Mouse (Mus musculus) lung, embryonic 14.5 days (tissue): Measurements from ENCODE around the gene Tmem201. TPM values are rescaled to one million over a fixed set of nuclear protein-coding genes. Genes with fewer than 3 reads are reported as not detected.

Experiments
- ATAC-seq: fragments of 200-750 bp; cut with Nextera tagmentation; 2 replicates; pipeline ENCODE4 v1.8.0; 2017; ENCODE audit warnings: mild to moderate bottlenecking, moderate TSS enrichment, moderate library complexity; ENCODE audit not compliant: insufficient read depth
- DNase-seq: peaks from one replicate; pipeline ENCODE4 v3.0.0-alpha.2; 2015
- H3K27ac ChIP-seq: fragments of 300-500 bp; sonication (generic); 2 replicates; pipeline ENCODE4 v1.5.1; 2014; ENCODE audit warnings: low read depth, mild to moderate bottlenecking, moderate library complexity
- H3K27me3 ChIP-seq: fragments of 300-500 bp; sonication (generic); 2 replicates; pipeline ENCODE4 v1.6.1; 2014; ENCODE audit warnings: low read length, control low read depth; ENCODE audit not compliant: insufficient read depth
- H3K36me3 ChIP-seq: fragments of 300-500 bp; sonication (generic); 2 replicates; pipeline ENCODE4 v1.6.1; 2014; ENCODE audit warnings: control low read depth; ENCODE audit not compliant: insufficient read depth
- H3K4me1 ChIP-seq: fragments of 300-500 bp; sonication (generic); 2 replicates; pipeline ENCODE4 v1.6.1; 2014; ENCODE audit warnings: antibody characterized with exemption, control low read depth; ENCODE audit not compliant: insufficient read depth
- H3K4me2 ChIP-seq: fragments of 300-500 bp; sonication (generic); 2 replicates; pipeline ENCODE4 v1.6.1; 2014; ENCODE audit warnings: mild to moderate bottlenecking
- H3K4me3 ChIP-seq: fragments of 300-500 bp; sonication (generic); 2 replicates; pipeline ENCODE4 v1.5.1; 2014; ENCODE audit warnings: low read depth, low read length
- H3K9ac ChIP-seq: fragments of 300-500 bp; sonication (generic); 2 replicates; pipeline ENCODE4 v1.6.1; 2014
- H3K9me3 ChIP-seq: fragments of 300-500 bp; sonication (generic); 2 replicates; pipeline ENCODE4 v1.6.1; 2016; ENCODE audit warnings: low read depth, low read length, control low read depth
- CTCF ChIP-seq: IDR thresholded peaks from 2 replicates; pipeline ENCODE4 v1.5.1; 2016; ENCODE audit warnings: antibody characterized with exemption, low read depth
- WGBS: fragments of 180-500 bp; shearing (Covaris S2); extraction: QIAGEN DNeasy Blood & Tissue Kit; methylation state at CpG from one replicate; pipeline ENCODE4 v1.1.7; 2014; 5-methylcytosine and 5-hydroxymethylcytosine counted together
- polyA plus RNA-seq: library from polyadenylated mRNA; unstranded; fragments of >200 nt; fragmentation: Nextera tagmentation; extraction: Ambion mirVana; gene quantifications from 2 replicates; pipeline ENCODE4 v1.2.1, GENCODE M21; 2014

The Tmem201 gene
- polyA plus RNA-seq, 1 experiment from 2014 or later, result 30.3 TPM

GRCm38 (mm10) chr4:149749003-149749662 lies 11.3 kb upstream of the Tmem201 start:
- 87% methylated on average over 18 of the region's 18 CpGs for WGBS
- Histone ChIP-seq H3K27ac (no peak overlapping the region), H3K4me3 (no peak overlapping the region), H3K9ac (no peak overlapping the region), H3K36me3 (peaks cover 6% of the 10 kb centered on the region; the same call in 1 of the 2 replicates), H3K4me1 (no peaks in the 10 kb centered on the region), H3K9me3 (no peaks in the 10 kb centered on the region), H3K27me3 (no peaks in the 10 kb centered on the region), H3K4me2 (no peak overlapping the region)
- no peak for TF ChIP-seq CTCF
- ATAC-seq (no peak), DNase-seq (no peak)

GRCm38 (mm10) chr4:149744119-149744518 lies 6.3 kb upstream of the Tmem201 start:
- H3K4me2 ChIP-seq, result no peak overlapping the region
- H3K27me3 ChIP-seq, result no peaks in the 10 kb centered on the region
- no peak for ATAC-seq
- no peak for DNase-seq
- no peak overlapping the region for H3K9ac ChIP-seq
- no peaks in the 10 kb centered on the region for H3K4me1 ChIP-seq
- no peak overlapping the region for H3K27ac ChIP-seq
- no peaks in the 10 kb centered on the region for H3K9me3 ChIP-seq
- peaks cover 14% of the 10 kb centered on the region; the same call in 1 of the 2 replicates for H3K36me3 ChIP-seq
- no peak for TF ChIP-seq CTCF
- no peak overlapping the region for H3K4me3 ChIP-seq
- WGBS, result 81% methylated on average over 7 of the region's 7 CpGs

GRCm38 (mm10) chr4:149742011-149742530 lies 4.2 kb upstream of the Tmem201 start:
- no peak overlapping the region for H3K9ac ChIP-seq
- WGBS, result 90% methylated on average over 14 of the region's 14 CpGs
- DNase-seq, result no peak
- no peak overlapping the region for H3K4me3 ChIP-seq
- peaks cover 12% of the 10 kb centered on the region; the same call in 1 of the 2 replicates for H3K36me3 ChIP-seq
- TF ChIP-seq CTCF, result no peak
- peaks cover 2% of the 10 kb centered on the region; the same call in 1 of the 2 replicates for H3K4me1 ChIP-seq
- H3K27me3 ChIP-seq, result no peaks in the 10 kb centered on the region
- no peak overlapping the region for H3K27ac ChIP-seq
- no peak overlapping the region for H3K4me2 ChIP-seq
- ATAC-seq, result no peak
- no peaks in the 10 kb centered on the region for H3K9me3 ChIP-seq

GRCm38 (mm10) chr4:149740301-149740700 lies 2.5 kb upstream of the Tmem201 start:
- Histone ChIP-seq H3K27me3 (no peaks in the 10 kb centered on the region), H3K9me3 (no peaks in the 10 kb centered on the region), H3K4me3 (no peak overlapping the region), H3K4me1 (peaks cover 16% of the 10 kb centered on the region), H3K9ac (no peak overlapping the region), H3K4me2 (no peak overlapping the region), H3K27ac (no peak overlapping the region), H3K36me3 (peaks cover 16% of the 10 kb centered on the region; the same call in 1 of the 2 replicates)
- WGBS, result 88% methylated on average over 7 of the region's 7 CpGs
- DNase-seq (no peak), ATAC-seq (no peak)
- no peak for TF ChIP-seq CTCF

GRCm38 (mm10) chr4:149739478-149739877 lies 1.6 kb upstream of the Tmem201 start:
- Histone ChIP-seq H3K4me1 (peaks cover 19% of the 10 kb centered on the region), H3K4me3 (no peak overlapping the region), H3K27ac (no peak overlapping the region), H3K9me3 (no peaks in the 10 kb centered on the region), H3K9ac (no peak overlapping the region), H3K27me3 (no peaks in the 10 kb centered on the region), H3K4me2 (no peak overlapping the region), H3K36me3 (peaks cover 13% of the 10 kb centered on the region; the same call in 1 of the 2 replicates)
- 55% methylated on average over 5 of the region's 5 CpGs for whole genome bisulfite sequencing
- DNase-seq (no peak), ATAC-seq (no peak)
- TF ChIP-seq CTCF, result no peak

GRCm38 (mm10) chr4:149736581-149736980 lies 1.3 kb downstream of the Tmem201 start:
- 26% methylated on average over 4 of the region's 4 CpGs for WGBS
- Histone ChIP-seq H3K9me3 (no peaks in the 10 kb centered on the region), H3K27ac (no peak overlapping the region), H3K9ac (peak overlapping the region; percentile 77), H3K4me3 (peak overlapping the region; percentile 77), H3K4me2 (peak overlapping the region; percentile 99), H3K27me3 (no peaks in the 10 kb centered on the region), H3K36me3 (peaks cover 6% of the 10 kb centered on the region; the same call in 1 of the 2 replicates), H3K4me1 (peaks cover 19% of the 10 kb centered on the region)
- TF ChIP-seq CTCF, result no peak
- DNase-seq, result peak; percentile 46
- no peak for ATAC-seq

- TF ChIP-seq CTCF, result no peak
- DNase-seq (no peak), ATAC-seq (no peak)
- no peaks in the 10 kb centered on the region for H3K9me3 ChIP-seq
- H3K4me1 ChIP-seq, result peaks cover 19% of the 10 kb centered on the region
- WGBS, result 64% methylated on average over 5 of the region's 5 CpGs
- H3K36me3 ChIP-seq, result peaks cover 14% of the 10 kb centered on the region
- no peak overlapping the region for H3K4me3 ChIP-seq
- H3K27ac ChIP-seq, result no peak overlapping the region
- H3K27me3 ChIP-seq, result no peaks in the 10 kb centered on the region
- H3K9ac ChIP-seq, result peak overlapping the region; percentile 23
- peak overlapping the region; percentile 99; the same call in 1 of the 2 replicates for H3K4me2 ChIP-seq
These were observed 2.1 kb downstream of the Tmem201 start for GRCm38 (mm10) chr4:149735624-149736250.
